Mouse (Mus musculus): ENCODE measurements around the gene Gbp4. TPM values are rescaled to one million over a fixed set of nuclear protein-coding genes. Genes with fewer than 3 reads are reported as not detected.

Gbp4 gene
- polyA plus RNA-seq, 1 experiment = 18.4 TPM

Other genes starting within 250 kb of the Gbp4 start
- 1.8 and 2.1 TPM in 2 replicates for gene Abcg3, start 156.9 kb downstream of the Gbp4 start, polyA plus RNA-seq (2012; rRNA removed)
- gene Gbp9, start within 50 bp of the Gbp4 start, polyA plus RNA-seq (2012; rRNA removed) = 11.8 and 18.2 TPM in 2 replicates
- 5.6 and 7.7 TPM in 2 replicates for gene Gbp8, start within 50 bp of the Gbp4 start, polyA plus RNA-seq (2012; rRNA removed)
- 1.9 and 3.7 TPM in 2 replicates for gene Gbp10, start 99.9 kb upstream of the Gbp4 start, polyA plus RNA-seq (2012; rRNA removed)
- 0.95 and 2.3 TPM in 2 replicates for gene Gm43302, start 154.1 kb upstream of the Gbp4 start, polyA plus RNA-seq (2012; rRNA removed)
- gene Gbp6, start 154.1 kb upstream of the Gbp4 start, polyA plus RNA-seq (2012; rRNA removed) = 10.8 and 20.1 TPM in 2 replicates

Data from urinary bladder, adult 2 months (tissue).